Mouse (Mus musculus) A20 (cell line): ENCODE results near the gene Olfr504.
"Not testable (repeated sequence)": the region's sequence is repeated elsewhere in the genome, so short reads cannot be mapped to it uniquely, and the experiment has no call there.

Experiments used
- DNase-seq: peaks from one replicate; pipeline ENCODE4 v3.0.0-alpha.2; 2011; ENCODE audit warnings: low read depth, low spot score

Olfr504 gene

GRCm38 (mm10) chr7:108565693-108566092 is at the start of gene Olfr504:
Olfr504 (minus strand) TSS chr7:108565793.
- DNase-seq, result no peak

GRCm38 (mm10) chr7:108614110-108614509 is 48.5 kb upstream of the Olfr504 start:
- no peak for DNase-seq

- no peak for DNase-seq
Observed at GRCm38 (mm10) chr7:108610487-108610886, 44.9 kb upstream of the Olfr504 start, which contains the start of gene Olfr506. Olfr506 (plus strand) TSS chr7:108610787.

DNA sequence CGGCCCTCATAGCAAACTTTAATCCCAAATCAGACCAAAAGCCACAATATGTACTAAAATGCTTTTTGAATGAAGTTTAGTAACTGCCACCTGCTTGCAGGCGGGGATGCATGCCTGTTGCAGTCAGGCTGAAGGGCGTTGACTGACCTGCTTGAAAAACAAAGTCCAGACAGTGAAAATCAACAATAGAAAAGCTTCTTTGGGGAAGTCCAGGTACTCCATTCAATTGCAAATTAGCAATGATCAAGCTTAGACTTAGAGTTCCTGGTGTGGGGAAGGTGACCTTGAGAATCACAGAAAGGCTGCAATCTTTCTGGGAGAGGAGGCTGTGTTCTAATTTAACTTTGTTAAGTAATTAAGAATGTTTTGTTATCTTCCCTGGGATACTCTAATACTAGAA is 36.3 kb upstream of the Olfr504 start:
- DNase-seq, result not testable (repeated sequence)

- no peak for DNase-seq
Observed at GRCm38 (mm10) chr7:108589797-108590196, 24.2 kb upstream of the Olfr504 start.

- DNase-seq, result not testable (repeated sequence)
Observed at GRCm38 (mm10) chr7:108544227-108544626, 21.4 kb downstream of the Olfr504 start, which contains the start of gene Olfr503. Olfr503 (plus strand) TSS chr7:108544527.

DNA sequence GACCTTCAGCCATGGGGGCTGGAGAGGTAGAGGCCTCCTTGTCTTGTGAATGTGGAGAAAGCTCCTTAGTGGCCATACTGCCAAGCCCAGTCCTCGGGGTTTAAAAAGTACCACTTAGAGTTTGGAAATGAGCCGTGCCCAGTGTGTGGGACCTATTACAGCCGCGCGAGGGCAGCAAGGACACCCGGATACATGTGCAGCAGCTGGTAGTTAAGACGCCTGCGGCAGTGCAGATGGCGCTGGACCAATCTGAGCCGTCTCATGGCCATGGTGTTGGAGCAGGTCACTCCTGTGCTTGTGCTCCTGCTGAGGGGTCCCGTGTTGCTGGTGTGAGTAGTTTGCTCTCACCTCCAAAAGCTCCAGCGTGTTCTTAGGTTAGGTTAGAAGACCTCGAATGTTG is 23.2 kb downstream of the Olfr504 start:
- no peak for DNase-seq

DNA sequence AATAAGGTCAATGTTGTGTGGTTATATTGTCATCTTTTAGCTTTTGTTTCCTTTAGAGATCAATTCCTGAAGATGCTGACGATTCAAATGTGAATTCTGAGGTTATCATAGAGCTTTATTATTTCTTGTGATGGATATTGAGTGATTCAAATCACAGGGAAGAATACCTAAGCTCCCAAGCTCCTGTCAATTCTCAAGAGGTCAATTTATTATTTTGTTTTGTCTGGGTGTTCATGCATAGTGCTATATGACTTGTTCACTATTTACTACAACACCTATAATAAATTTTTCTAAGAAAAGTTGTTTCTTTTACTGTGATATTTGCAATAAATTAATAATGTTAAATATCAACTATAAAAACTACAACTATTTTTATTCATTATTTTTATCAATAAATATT is 40.6 kb downstream of the Olfr504 start, which contains the start of gene Olfr502:
Gene Olfr502, minus strand, starts transcription at position 101 of the 400 bp plus-strand sequence.
- no peak for DNase-seq
